20 mouse cellular contexts compared by ENCODE assay signal in the genomic region with DNA sequence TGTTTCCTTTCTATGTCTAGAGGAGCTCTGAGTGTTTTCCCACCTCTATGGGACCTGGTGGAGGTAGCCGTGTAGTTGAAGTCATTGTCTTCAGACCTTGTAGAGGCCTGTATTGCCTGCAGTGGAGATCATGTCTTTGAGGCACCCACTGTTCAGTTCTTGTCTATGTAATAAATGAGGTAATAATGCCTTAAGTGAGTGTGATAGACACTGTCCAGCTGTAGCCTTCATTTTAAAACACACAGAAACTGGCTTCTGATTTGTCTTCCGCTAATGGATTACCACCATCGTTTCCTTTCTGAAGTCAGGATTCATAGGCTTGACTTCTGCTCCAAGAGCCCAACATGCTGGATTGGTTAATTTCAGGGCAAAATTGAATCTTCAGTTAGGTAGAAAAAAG.
"Had no signal": no experiment of that assay in that cellular context is flagged by ENCODE, and none has a peak within 500 bp of the region (broad histone marks: within the 10 kb centered on the region; RNA-seq: fewer than 3 reads in every experiment).

No protein-coding gene starts in this region.

- H3K4me1 ChIP-seq: intestine, embryonic 15.5 days; limb, embryonic 10.5 days; liver, embryonic 12.5 days; liver, embryonic 15.5 days; midbrain, embryonic 12.5 days; midbrain, embryonic 15.5 days; neural tube, embryonic 13.5 days; stomach, embryonic 15.5 days had no signal

- H3K4me3 ChIP-seq: intestine, embryonic 15.5 days; layer of hippocampus, adult 2 months; limb, embryonic 10.5 days; limb, embryonic 13.5 days; liver, embryonic 12.5 days; liver, embryonic 15.5 days; midbrain, embryonic 12.5 days; midbrain, embryonic 15.5 days; myocyte; neural tube, embryonic 13.5 days; stomach, embryonic 15.5 days had no signal

- DNase-seq: kidney, adult 11 months; layer of hippocampus, adult 9-11 months; liver; retina, postnatal 1 day; right cerebral cortex, postnatal 25 days; spleen, adult 18-20 months; thymus, adult 2 months; thymus, postnatal 14 days; thymus, postnatal 4 days had no signal

- H3K4me2 ChIP-seq: intestine, embryonic 15.5 days; limb, embryonic 13.5 days; liver, embryonic 12.5 days; liver, embryonic 15.5 days; midbrain, embryonic 12.5 days; midbrain, embryonic 15.5 days; neural tube, embryonic 13.5 days; stomach, embryonic 15.5 days had no signal

- H3K27me3 ChIP-seq: intestine, embryonic 15.5 days; limb, embryonic 13.5 days; liver, embryonic 12.5 days; liver, embryonic 15.5 days; midbrain, embryonic 12.5 days; midbrain, embryonic 15.5 days; neural tube, embryonic 13.5 days; stomach, embryonic 15.5 days had no signal

- H3K9me3 ChIP-seq: intestine, embryonic 15.5 days; limb, embryonic 10.5 days; limb, embryonic 13.5 days; liver, embryonic 12.5 days; liver, embryonic 15.5 days; midbrain, embryonic 12.5 days; midbrain, embryonic 15.5 days; neural tube, embryonic 13.5 days; stomach, embryonic 15.5 days had no signal

- ATAC-seq: intestine, embryonic 15.5 days; liver, embryonic 12.5 days; midbrain, embryonic 15.5 days had no signal

- H3K9ac ChIP-seq: intestine, embryonic 15.5 days; limb, embryonic 13.5 days; liver, embryonic 12.5 days; liver, embryonic 15.5 days; midbrain, embryonic 12.5 days; midbrain, embryonic 15.5 days; neural tube, embryonic 13.5 days; stomach, embryonic 15.5 days had no signal

- H3K36me3 ChIP-seq: intestine, embryonic 15.5 days; liver, embryonic 15.5 days; midbrain, embryonic 12.5 days; midbrain, embryonic 15.5 days; neural tube, embryonic 13.5 days had no signal

- H3K27ac ChIP-seq: intestine, embryonic 15.5 days; layer of hippocampus, adult 2 months; limb, embryonic 10.5 days; limb, embryonic 13.5 days; liver, embryonic 12.5 days; liver, embryonic 15.5 days; midbrain, embryonic 12.5 days; midbrain, embryonic 15.5 days; neural tube, embryonic 13.5 days; stomach, embryonic 15.5 days had no signal
